Mouse (Mus musculus): Measurements from ENCODE around the gene Plet1. TPM values are rescaled to one million over a fixed set of nuclear protein-coding genes. Genes with fewer than 3 reads are reported as not detected.

Gene Plet1
- total and polyA plus RNA-seq, 3 experiments: 0.08 to 0.19 TPM; not detected in 1

DNA sequence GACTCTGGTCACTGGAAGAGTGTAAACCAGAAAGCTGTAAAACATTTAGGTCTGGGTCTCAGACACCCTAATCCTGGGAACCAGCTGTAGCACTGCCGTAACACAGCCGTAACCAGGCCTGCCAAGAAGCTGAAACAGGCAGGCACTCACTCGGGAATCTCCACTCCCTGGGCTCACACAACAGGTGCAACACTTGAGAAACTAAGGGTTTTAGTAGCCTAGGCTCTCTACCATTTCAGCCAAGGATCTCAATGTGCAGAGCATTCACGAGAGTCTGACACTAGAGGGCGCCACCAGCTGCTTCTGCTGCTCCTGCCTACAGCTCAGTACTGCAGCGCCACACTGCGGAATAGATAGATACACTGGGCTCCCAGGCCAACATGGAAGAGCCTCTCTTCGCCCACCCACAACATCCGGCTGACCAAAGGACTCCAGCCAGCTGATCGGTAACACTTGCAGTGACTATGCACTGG is 42.0 kb upstream of the Plet1 start (continued):
- TF ChIP-seq NRF1 (IDR thresholded peaks at IDR 0.05; ENCODE audit: low read depth, low read length) (no peak), EP300 (IDR thresholded peaks at IDR 0.05; ENCODE audit: low read length) (no peak), IRF4 (IDR thresholded peaks at IDR 0.05; ENCODE audit: low read depth, low read length) (peak; percentile 48; the same call in 1 of the 2 replicates), CTCF (conservative IDR thresholded peaks at IDR 0.05 in 1 of 2, IDR thresholded peaks at IDR 0.05 in 1 of 2; ENCODE audit: low read depth in 2 of 2, low read length in 2 of 2) (peak; percentile 88 to 100), ZC3H11A (IDR thresholded peaks at IDR 0.05; ENCODE audit: low read depth, low read length) (no peak; the same call in 1 of the 2 replicates), MXI1 (IDR thresholded peaks at IDR 0.05; ENCODE audit: low read depth, low read length) (no peak), JUND (conservative IDR thresholded peaks at IDR 0.05; ENCODE audit: low read depth, low read length) (no peak), USF2 (conservative IDR thresholded peaks at IDR 0.05; ENCODE audit: low read depth, low read length) (no peak), CHD2 (IDR thresholded peaks at IDR 0.05; ENCODE audit: low read length) (no peak)

DNA sequence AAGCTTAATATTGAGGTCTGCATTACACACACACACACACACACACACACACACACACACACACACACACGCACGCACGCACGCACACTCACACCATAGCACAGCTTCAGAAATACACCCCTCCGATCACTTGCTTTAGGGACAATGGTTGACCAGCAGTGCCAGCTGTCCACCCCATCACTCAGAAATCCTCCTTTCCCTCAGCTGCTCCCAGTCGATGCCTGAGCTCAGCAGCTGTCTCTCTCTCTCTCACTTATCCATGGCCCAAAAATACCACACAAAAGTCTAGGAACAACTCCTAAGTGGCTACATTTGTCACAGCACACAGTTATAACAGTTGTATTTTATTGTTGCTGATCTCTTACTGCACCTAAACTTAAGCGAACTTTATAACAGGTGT is 36.7 kb upstream of the Plet1 start:
- Histone ChIP-seq H3K79me2 (replicated peaks; ENCODE audit: control insufficient read depth, extremely low read depth, insufficient read depth, poor library complexity, severe bottlenecking) (no peaks in the 10 kb centered on the region), H3K27me3 (replicated peaks) (no peaks in the 10 kb centered on the region), H3K4me1 (ENCODE audit: control insufficient read depth in 1 of 2, insufficient read depth in 2 of 2) (peaks cover 14 to 53% of the 10 kb centered on the region in 2 experiments), H3K27ac (ENCODE audit: insufficient read depth, low read depth) (no peak overlapping the region), H3K9ac (ENCODE audit: insufficient read depth, low read depth) (no peak overlapping the region), H3K4me3 (replicated peaks in 1 of 3; ENCODE audit: low read depth in 2 of 3, low read length in 2 of 3, poor library complexity in 1 of 3) (no peak overlapping the region), H3K4me2 (ENCODE audit: insufficient read depth, low read depth, poor library complexity, severe bottlenecking) (no peak overlapping the region), H3K9me3 (replicated peaks; ENCODE audit: low read length) (no peaks in the 10 kb centered on the region), H3K36me3 (replicated peaks in 1 of 2; ENCODE audit: control insufficient read depth in 1 of 2, insufficient read depth in 1 of 2, low read length in 1 of 2) (no peaks in the 10 kb centered on the region)
- in situ Hi-C loops (cut with MboI; ENCODE audit: low pct_ligation_motif_present, low pct_unique_long_range_greater_than_20kb, low sequenced_read_pairs): loop anchor here (5.0 to 10.0 kb wide), 2 partner anchors 147 to 215 kb away; partner anchors contain the start of genes Sdhd and Timm8b
- dilution Hi-C loops (cut with MboI; ENCODE audit: extremely low pct_ligation_motif_present, extremely low pct_unique_long_range_greater_than_20kb, low sequenced_read_pairs): no loop called here
- DNase-seq (ENCODE audit: extremely low read depth): no peak
- TF ChIP-seq MXI1 (IDR thresholded peaks at IDR 0.05; ENCODE audit: low read depth, low read length) (no peak), SMC3 (IDR thresholded peaks at IDR 0.05; ENCODE audit: low read depth, low read length) (no peak)

GRCm38 (mm10) chr9:50459537-50459936 is 34.8 kb upstream of the Plet1 start:
- no peaks in the 10 kb centered on the region for H3K79me2 ChIP-seq (replicated peaks; ENCODE audit: control insufficient read depth, extremely low read depth, insufficient read depth, poor library complexity, severe bottlenecking)
- H3K9ac ChIP-seq (ENCODE audit: insufficient read depth, low read depth): no peak overlapping the region; the same call in 1 of the 2 replicates
- dilution Hi-C loops (cut with MboI; ENCODE audit: extremely low pct_ligation_motif_present, extremely low pct_unique_long_range_greater_than_20kb, low sequenced_read_pairs): no loop called here

More at GRCm38 (mm10) chr9:50459537-50459936, 34.8 kb upstream of the Plet1 start:
- peak; percentile 72 for DNase-seq (ENCODE audit: extremely low read depth)
- peak overlapping the region; percentile 37; the same call in 1 of the 2 replicates for H3K4me2 ChIP-seq (ENCODE audit: insufficient read depth, low read depth, poor library complexity, severe bottlenecking)
- H3K27ac ChIP-seq (ENCODE audit: insufficient read depth, low read depth): no peak overlapping the region
- no peak for TF ChIP-seq RCOR1 (conservative IDR thresholded peaks at IDR 0.05; ENCODE audit: low read depth, low read length)
- no peak for TF ChIP-seq ZMIZ1 (IDR thresholded peaks at IDR 0.05; ENCODE audit: low read depth, low read length)
- TF ChIP-seq ZKSCAN1 (IDR thresholded peaks at IDR 0.05; ENCODE audit: borderline replicate concordance, low read depth, low read length): no peak
- no peak for TF ChIP-seq CTCF (conservative IDR thresholded peaks at IDR 0.05 in 1 of 2, IDR thresholded peaks at IDR 0.05 in 1 of 2; ENCODE audit: low read depth in 2 of 2, low read length in 2 of 2)
- TF ChIP-seq IRF4 (IDR thresholded peaks at IDR 0.05; ENCODE audit: low read depth, low read length): peak; percentile 39
- no peak for TF ChIP-seq JUND (conservative IDR thresholded peaks at IDR 0.05; ENCODE audit: low read depth, low read length)
- no peak for TF ChIP-seq MXI1 (IDR thresholded peaks at IDR 0.05; ENCODE audit: low read depth, low read length)
- TF ChIP-seq RAD21 (IDR thresholded peaks at IDR 0.05; ENCODE audit: low read depth, low read length): no peak
- peak; percentile 76 for TF ChIP-seq CHD2 (IDR thresholded peaks at IDR 0.05; ENCODE audit: low read length)
- no peak for TF ChIP-seq ELF1 (IDR thresholded peaks at IDR 0.05; ENCODE audit: low read depth, low read length)
- peak; percentile 84 for TF ChIP-seq EP300 (IDR thresholded peaks at IDR 0.05; ENCODE audit: low read length)
- TF ChIP-seq GABPA (IDR thresholded peaks at IDR 0.05; ENCODE audit: insufficient replicate concordance, low read depth, low read length): no peak
- no peak for TF ChIP-seq TBP (conservative IDR thresholded peaks at IDR 0.05; ENCODE audit: low read depth, low read length)
- TF ChIP-seq UBTF (IDR thresholded peaks at IDR 0.05; ENCODE audit: low read depth, low read length): no peak
- TF ChIP-seq SMC3 (IDR thresholded peaks at IDR 0.05; ENCODE audit: low read depth, low read length): no peak
- H3K4me3 ChIP-seq (replicated peaks in 1 of 3; ENCODE audit: low read depth in 2 of 3, low read length in 2 of 3, poor library complexity in 1 of 3): no peak overlapping the region
- peaks cover 14 to 58% of the 10 kb centered on the region in 2 experiments for H3K4me1 ChIP-seq (ENCODE audit: control insufficient read depth in 1 of 2, insufficient read depth in 2 of 2)
- no peaks in the 10 kb centered on the region for H3K9me3 ChIP-seq (replicated peaks; ENCODE audit: low read length)
- in situ Hi-C loops (cut with MboI; ENCODE audit: low pct_ligation_motif_present, low pct_unique_long_range_greater_than_20kb, low sequenced_read_pairs): loop anchor here (5.0 to 10.0 kb wide), 2 partner anchors 145 to 213 kb away; partner anchors contain the start of genes Sdhd and Timm8b
- no peaks in the 10 kb centered on the region for H3K36me3 ChIP-seq (replicated peaks in 1 of 2; ENCODE audit: control insufficient read depth in 1 of 2, insufficient read depth in 1 of 2, low read length in 1 of 2)
- no peaks in the 10 kb centered on the region for H3K27me3 ChIP-seq (replicated peaks)

Measured in CH12.LX (cell line).